Mouse (Mus musculus) small intestine, adult 2 months (tissue): ENCODE measurements around the gene Ptprf.

Source experiments
- CTCF ChIP-seq: fragments of 200-500 bp; IDR thresholded peaks from 2 replicates; pipeline ENCODE4 v1.5.1; 2012; ENCODE audit warnings: low read depth, mild to moderate bottlenecking, control low read depth, inconsistent platforms, low read length, moderate library complexity, mixed read lengths; ENCODE audit not compliant: insufficient replicate concordance, insufficient read length; ENCODE audit errors: extremely low read depth
- POLR2A ChIP-seq: fragments of 200-500 bp; IDR thresholded peaks from 2 replicates; pipeline ENCODE4 v1.6.1; 2012; ENCODE audit warnings: low read depth, mild to moderate bottlenecking, control low read depth, inconsistent platforms, low read length, moderate library complexity

DNA sequence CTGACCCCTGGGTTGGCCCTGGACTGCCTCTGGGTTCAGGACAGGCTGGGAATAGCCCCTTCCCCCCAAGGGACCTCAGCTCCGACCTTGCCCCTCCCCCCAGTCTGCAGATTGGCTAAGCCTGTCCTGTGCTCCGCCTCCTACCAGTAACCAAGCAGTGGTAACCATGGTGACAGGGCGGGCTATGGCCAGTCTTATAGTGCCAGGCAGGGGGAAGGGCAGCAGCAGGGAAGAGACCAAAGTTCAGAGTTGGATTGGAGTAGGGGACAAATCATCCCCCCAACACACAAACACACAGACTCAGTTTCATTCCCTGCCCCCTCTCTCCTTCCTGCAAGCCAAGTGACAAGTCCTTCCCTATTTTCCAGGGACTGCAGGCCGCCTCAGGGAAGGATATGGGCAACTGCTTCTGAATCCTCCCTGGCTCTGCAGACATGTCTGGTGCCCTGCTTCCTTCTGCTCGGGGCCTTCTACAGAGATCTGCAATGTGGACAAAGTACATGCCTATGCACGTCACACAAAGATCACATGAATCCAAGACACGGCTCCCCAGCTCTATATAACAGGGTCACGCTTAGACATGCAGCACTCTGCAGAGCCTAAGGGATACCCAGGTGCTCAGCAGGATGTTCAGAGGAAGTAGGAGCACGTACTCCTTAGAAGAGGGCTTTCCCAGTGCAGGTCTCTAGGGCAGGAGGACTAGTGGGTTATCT lies 14.5 kb downstream of the Ptprf start:
- TF ChIP-seq POLR2A (no peak), CTCF (no peak)
